Mouse (Mus musculus) erythroblast, embryonic 14.5 days (primary cell): ENCODE data around the gene Tor4a.

ENCODE experiments used
- GATA1 ChIP-seq: IDR thresholded peaks from 2 replicates; pipeline ENCODE4 v1.6.1; 2012; ENCODE audit warnings: low read length, inconsistent platforms, mixed read lengths
- TAL1 ChIP-seq: IDR thresholded peaks from 3 replicates; pipeline ENCODE4 v1.6.1; 2012; ENCODE audit warnings: low read length, inconsistent platforms, mixed read lengths

GRCm38 (mm10) chr2:25240310-25240709 lies 43.6 kb upstream of the Tor4a start:
- TF ChIP-seq GATA1 (no peak), TAL1 (no peak)
